Mouse (Mus musculus) layer of hippocampus, postnatal 25 days (tissue): ENCODE measurements around the gene Ahdc1. TPM values are rescaled to one million over a fixed set of nuclear protein-coding genes. Genes with fewer than 3 reads are reported as not detected.
"Not testable (repeated sequence)": the region's sequence is repeated elsewhere in the genome, so short reads cannot be mapped to it uniquely, and the experiment has no call there.

Source experiments
- DNase-seq, 2 experiments: peaks; one replicate each; pipeline ENCODE4 v3.0.0; 2022; ENCODE audit warnings: mixed read lengths in 2 of 2, low spot score in 1 of 2; ENCODE audit errors: extremely low spot score in 1 of 2
- total RNA-seq, 2 experiments: library from RNA; stranded (reverse); gene quantifications; 2 replicates each; pipeline ENCODE4 v1.2.3; 2021

The Ahdc1 gene
- total RNA-seq, 2 experiments from 2014 or later, result 96.9 to 109 TPM

- DNase-seq, result no peak
Observed at GRCm38 (mm10) chr4:132988581-132989355, 22.3 kb upstream of the Ahdc1 start.

- no peak for DNase-seq
Observed at GRCm38 (mm10) chr4:132993553-132993952, 17.5 kb upstream of the Ahdc1 start.

- no peak for DNase-seq
Observed at GRCm38 (mm10) chr4:132997469-132998237, 13.4 kb upstream of the Ahdc1 start.

GRCm38 (mm10) chr4:133002896-133003295 is 8.2 kb upstream of the Ahdc1 start:
- DNase-seq, result no peak

GRCm38 (mm10) chr4:133003316-133004018 is 7.6 kb upstream of the Ahdc1 start:
- no peak for DNase-seq

- DNase-seq, result peak in 1 of 2 experiments; percentile 75
Observed at GRCm38 (mm10) chr4:133005233-133005632, 5.8 kb upstream of the Ahdc1 start.

GRCm38 (mm10) chr4:133005885-133006451 is 5.1 kb upstream of the Ahdc1 start:
- not testable (repeated sequence) for DNase-seq

- no peak for DNase-seq
Observed at GRCm38 (mm10) chr4:133007513-133008380, 3.3 kb upstream of the Ahdc1 start.

- DNase-seq, result peak in 1 of 2 experiments; percentile 79
Observed at GRCm38 (mm10) chr4:133009131-133009530, 1.9 kb upstream of the Ahdc1 start.

GRCm38 (mm10) chr4:133009676-133010075 is 1.4 kb upstream of the Ahdc1 start:
- no peak for DNase-seq

GRCm38 (mm10) chr4:133010611-133011010 is 449 bp upstream of the Ahdc1 start:
- no peak for DNase-seq

GRCm38 (mm10) chr4:133011821-133012775 is 1.0 kb downstream of the Ahdc1 start:
- no peak for DNase-seq

GRCm38 (mm10) chr4:133012776-133013265 is 1.8 kb downstream of the Ahdc1 start:
- no peak for DNase-seq

- no peak for DNase-seq
Observed at GRCm38 (mm10) chr4:133013266-133013891, 2.3 kb downstream of the Ahdc1 start.

GRCm38 (mm10) chr4:133014088-133014487 is 3.0 kb downstream of the Ahdc1 start:
- no peak for DNase-seq

- DNase-seq, result no peak
Observed at GRCm38 (mm10) chr4:133014896-133015709, 4.0 kb downstream of the Ahdc1 start.
